Mouse (Mus musculus) cerebellum, adult 2 months (tissue): ENCODE measurements around the gene Plxna2.

Experiments used
- CTCF ChIP-seq: fragments of 200-500 bp; IDR thresholded peaks from 2 replicates; pipeline ENCODE4 v1.5.1; 2011; ENCODE audit warnings: low read depth, mild to moderate bottlenecking, control low read depth, low read length, moderate library complexity, borderline replicate concordance; ENCODE audit not compliant: insufficient read depth
- POLR2A ChIP-seq: fragments of 200-500 bp; IDR thresholded peaks from 2 replicates; pipeline ENCODE4 v1.6.1; 2011; ENCODE audit warnings: low read length, control low read depth, borderline replicate concordance; ENCODE audit not compliant: insufficient read depth

- no peak for TF ChIP-seq CTCF
- no peak for TF ChIP-seq POLR2A
Observed at GRCm38 (mm10) chr1:194734836-194735235, 116.8 kb downstream of the Plxna2 start.
